Mouse (Mus musculus): Measurements from ENCODE around the gene Plod2.

The Plod2 gene

GRCm38 (mm10) chr9:92541977-92542561, at the start of gene Plod2:
Gene Plod2, plus strand, starts transcription at chr9:92542223.
- DNase-seq (ENCODE audit: low read depth), result peak; percentile 33

GRCm38 (mm10) chr9:92499710-92500410, 42.2 kb upstream of the Plod2 start:
- DNase-seq (ENCODE audit: low read depth), result peak; percentile 52

- no peak for DNase-seq (ENCODE audit: low read depth)
These were observed 37.8 kb upstream of the Plod2 start for GRCm38 (mm10) chr9:92504256-92504655.

GRCm38 (mm10) chr9:92504889-92505288, 37.1 kb upstream of the Plod2 start:
- DNase-seq (ENCODE audit: low read depth), result no peak

- no peak for DNase-seq (ENCODE audit: low read depth)
These were observed 30.3 kb upstream of the Plod2 start for GRCm38 (mm10) chr9:92511696-92512095.

GRCm38 (mm10) chr9:92517036-92517435, 25.0 kb upstream of the Plod2 start:
- no peak for DNase-seq (ENCODE audit: low read depth)

GRCm38 (mm10) chr9:92520751-92521150, 21.3 kb upstream of the Plod2 start:
- DNase-seq (ENCODE audit: low read depth), result no peak

GRCm38 (mm10) chr9:92524506-92524905, 17.5 kb upstream of the Plod2 start:
- DNase-seq (ENCODE audit: low read depth), result no peak

- DNase-seq (ENCODE audit: low read depth), result no peak
These were observed 12.0 kb upstream of the Plod2 start for GRCm38 (mm10) chr9:92530055-92530454.

GRCm38 (mm10) chr9:92537735-92538134, 4.3 kb upstream of the Plod2 start:
- no peak for DNase-seq (ENCODE audit: low read depth)

GRCm38 (mm10) chr9:92538216-92538615, 3.8 kb upstream of the Plod2 start:
- no peak for DNase-seq (ENCODE audit: low read depth)

GRCm38 (mm10) chr9:92542591-92543416, 781 bp downstream of the Plod2 start:
- no peak for DNase-seq (ENCODE audit: low read depth)

- DNase-seq (ENCODE audit: low read depth), result no peak
These were observed 2.1 kb downstream of the Plod2 start for GRCm38 (mm10) chr9:92544146-92544545.

- no peak for DNase-seq (ENCODE audit: low read depth)
These were observed 3.0 kb downstream of the Plod2 start for GRCm38 (mm10) chr9:92545021-92545420.

GRCm38 (mm10) chr9:92546446-92546845, 4.4 kb downstream of the Plod2 start:
- no peak for DNase-seq (ENCODE audit: low read depth)

- no peak for DNase-seq (ENCODE audit: low read depth)
These were observed 5.1 kb downstream of the Plod2 start for GRCm38 (mm10) chr9:92547106-92547505.

GRCm38 (mm10) chr9:92547821-92548220, 5.8 kb downstream of the Plod2 start:
- no peak for DNase-seq (ENCODE audit: low read depth)

GRCm38 (mm10) chr9:92548603-92549002, 6.6 kb downstream of the Plod2 start:
- DNase-seq (ENCODE audit: low read depth), result no peak

GRCm38 (mm10) chr9:92549811-92550490, 7.9 kb downstream of the Plod2 start:
- DNase-seq (ENCODE audit: low read depth), result no peak

- DNase-seq (ENCODE audit: low read depth), result no peak
These were observed 9.0 kb downstream of the Plod2 start for GRCm38 (mm10) chr9:92550981-92551380.

- no peak for DNase-seq (ENCODE audit: low read depth)
These were observed 9.6 kb downstream of the Plod2 start for GRCm38 (mm10) chr9:92551666-92552065.

GRCm38 (mm10) chr9:92552691-92553090, 10.7 kb downstream of the Plod2 start:
- DNase-seq (ENCODE audit: low read depth), result no peak
